Mouse (Mus musculus): ENCODE results near the gene Nlrx1. TPM values are rescaled to one million over a fixed set of nuclear protein-coding genes. Genes with fewer than 3 reads are reported as not detected.

Nlrx1 gene
- polyA plus RNA-seq, 1 experiment, result 7.2 TPM

DNA sequence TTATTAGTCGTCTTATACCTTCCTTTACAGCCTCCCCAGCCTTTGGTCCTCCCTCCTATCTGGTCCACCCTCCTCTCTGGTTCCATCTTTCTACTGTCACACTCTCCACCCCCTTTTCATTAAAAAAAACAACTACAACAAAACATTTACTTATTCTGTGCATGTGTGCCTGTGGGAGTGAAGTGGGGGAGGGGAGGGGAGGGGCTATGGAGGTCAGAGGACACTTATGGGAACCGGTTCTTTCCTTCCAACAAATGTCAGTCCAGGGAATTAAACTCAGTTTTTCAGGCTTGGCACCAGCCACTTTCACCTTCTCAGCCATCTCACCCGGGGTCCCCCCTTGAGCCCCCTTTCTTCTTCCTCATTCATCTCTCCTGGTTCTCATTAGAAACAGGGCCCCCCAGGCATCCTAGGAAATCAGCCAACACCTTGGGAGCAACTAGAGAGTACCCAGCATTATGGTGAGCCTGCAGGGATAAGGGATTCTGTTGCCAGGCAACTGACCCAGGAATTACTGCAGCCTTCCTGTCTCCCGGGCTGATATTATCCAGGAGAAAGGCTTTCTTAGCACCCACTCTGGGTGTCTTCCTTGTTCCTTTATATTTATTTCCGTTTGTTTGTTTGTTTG is 13.8 kb downstream of the Nlrx1 start:
- Histone ChIP-seq H3K36me3 (ENCODE audit: control insufficient read depth, insufficient read depth) (no peaks in the 10 kb centered on the region), H3K4me2 (ENCODE audit: low read depth) (no peak overlapping the region), H3K4me3 (no peak overlapping the region), H3K79me2 (ENCODE audit: control insufficient read depth, insufficient read depth) (no peaks in the 10 kb centered on the region), H3K27me3 (ENCODE audit: control insufficient read depth, insufficient read depth, insufficient read length) (no peaks in the 10 kb centered on the region), H3ac (ENCODE audit: control insufficient read depth, insufficient read length) (no peak overlapping the region)
- TF ChIP-seq MYOD1 (IDR thresholded peaks at IDR 0.05; ENCODE audit: control insufficient read depth in 1 of 3, insufficient read length in 2 of 3, low read depth in 2 of 3) (no peak), MAX (IDR thresholded peaks at IDR 0.05; ENCODE audit: low read depth) (no peak), CEBPB (IDR thresholded peaks at IDR 0.05; ENCODE audit: insufficient read depth, poor library complexity, severe bottlenecking) (no peak), USF1 (IDR thresholded peaks at IDR 0.05; ENCODE audit: low read depth) (no peak), POLR2AphosphoS2 (IDR thresholded peaks at IDR 0.05; ENCODE audit: insufficient read length, low read depth) (no peak), E2F4 (IDR thresholded peaks at IDR 0.05; ENCODE audit: insufficient read depth) (no peak), MYOG (IDR thresholded peaks at IDR 0.05; ENCODE audit: control insufficient read depth in 1 of 3, insufficient read depth in 1 of 3, insufficient read length in 2 of 3, low read depth in 2 of 3) (no peak), TCF3 (IDR thresholded peaks at IDR 0.05; ENCODE audit: insufficient read length, low read depth) (no peak), POLR2A (IDR thresholded peaks at IDR 0.05; ENCODE audit: insufficient read length, low read depth) (no peak), REST (IDR thresholded peaks at IDR 0.05; ENCODE audit: insufficient read depth, insufficient read length) (no peak), TCF12 (IDR thresholded peaks at IDR 0.05; ENCODE audit: insufficient read depth, poor library complexity, severe bottlenecking) (no peak), SRF (IDR thresholded peaks at IDR 0.05; ENCODE audit: control insufficient read depth, insufficient read length, low read depth) (no peak)

DNA sequence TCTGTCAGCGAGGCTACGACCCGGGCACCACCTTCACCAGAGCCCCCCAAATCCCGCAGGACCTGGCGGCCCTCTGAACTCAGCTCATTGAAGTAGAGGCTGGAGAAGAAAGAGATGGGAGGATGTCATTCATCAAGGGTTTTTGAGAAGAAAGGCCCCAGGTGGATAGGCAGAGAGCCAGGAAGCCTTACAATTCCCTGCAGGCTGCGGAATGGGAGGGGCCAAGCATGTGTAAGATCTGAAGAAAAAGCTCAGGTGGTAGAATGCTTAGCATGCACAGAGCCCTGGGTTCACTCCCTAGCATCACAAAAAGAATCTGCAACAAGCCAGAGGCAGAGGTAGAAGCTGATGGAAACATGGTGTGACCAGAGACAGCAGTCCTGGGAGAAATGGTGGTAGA is 15.0 kb downstream of the Nlrx1 start:
- TF ChIP-seq POLR2AphosphoS2 (IDR thresholded peaks at IDR 0.05; ENCODE audit: insufficient read length, low read depth), result no peak
- TF ChIP-seq MYOG (IDR thresholded peaks at IDR 0.05; ENCODE audit: control insufficient read depth in 1 of 3, insufficient read depth in 1 of 3, insufficient read length in 2 of 3, low read depth in 2 of 3), result no peak
- TF ChIP-seq TCF12 (IDR thresholded peaks at IDR 0.05; ENCODE audit: insufficient read depth, poor library complexity, severe bottlenecking), result no peak
- no peak for TF ChIP-seq E2F4 (IDR thresholded peaks at IDR 0.05; ENCODE audit: insufficient read depth)
- TF ChIP-seq MAX (IDR thresholded peaks at IDR 0.05; ENCODE audit: low read depth), result no peak
- no peak overlapping the region for H3K4me2 ChIP-seq (ENCODE audit: low read depth)
- H3K27me3 ChIP-seq (ENCODE audit: control insufficient read depth, insufficient read depth, insufficient read length), result peaks cover 4% of the 10 kb centered on the region
- no peaks in the 10 kb centered on the region for H3K36me3 ChIP-seq (ENCODE audit: control insufficient read depth, insufficient read depth)
- no peaks in the 10 kb centered on the region for H3K79me2 ChIP-seq (ENCODE audit: control insufficient read depth, insufficient read depth)
- no peak overlapping the region for H3K4me3 ChIP-seq
- no peak overlapping the region for H3ac ChIP-seq (ENCODE audit: control insufficient read depth, insufficient read length)

DNA sequence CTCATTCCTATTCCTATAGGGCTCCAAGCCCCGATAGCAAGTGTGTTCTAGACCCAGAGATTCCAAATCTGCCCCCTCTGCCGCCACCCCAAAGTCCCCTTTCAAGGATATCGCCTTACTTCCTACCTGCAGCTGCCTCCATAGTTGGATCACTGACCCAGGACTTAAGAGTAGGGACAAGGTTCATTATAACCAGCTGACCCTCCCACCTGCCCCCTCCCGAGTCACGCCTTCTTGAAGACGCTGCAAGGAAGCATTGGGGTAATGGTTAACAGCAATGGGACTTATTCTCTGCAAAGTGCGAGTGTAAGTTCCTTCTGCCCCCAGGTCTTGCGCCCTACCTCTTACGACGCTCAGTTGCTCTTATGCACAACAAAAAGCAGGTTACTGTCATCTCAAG is 17.1 kb downstream of the Nlrx1 start, which contains the start of gene Pdzd3:
Pdzd3 (minus strand) TSS at position 158 of the 400 bp plus-strand sequence.
- Histone ChIP-seq H3K36me3 (ENCODE audit: control insufficient read depth, insufficient read depth) (no peaks in the 10 kb centered on the region), H3K4me2 (ENCODE audit: low read depth) (no peak within 1 kb of the TSS), H3ac (ENCODE audit: control insufficient read depth, insufficient read length) (no peak within 1 kb of the TSS), H3K4me3 (no peak within 1 kb of the TSS), H3K79me2 (ENCODE audit: control insufficient read depth, insufficient read depth) (no peaks in the 10 kb centered on the region), H3K27me3 (ENCODE audit: control insufficient read depth, insufficient read depth, insufficient read length) (peaks cover 10% of the 10 kb centered on the region)
- no peak for TF ChIP-seq MAX (IDR thresholded peaks at IDR 0.05; ENCODE audit: low read depth)
- TF ChIP-seq TCF12 (IDR thresholded peaks at IDR 0.05; ENCODE audit: insufficient read depth, poor library complexity, severe bottlenecking), result no peak
- no peak for TF ChIP-seq USF1 (IDR thresholded peaks at IDR 0.05; ENCODE audit: low read depth)
- no peak for TF ChIP-seq E2F4 (IDR thresholded peaks at IDR 0.05; ENCODE audit: insufficient read depth)
- TF ChIP-seq POLR2AphosphoS2 (IDR thresholded peaks at IDR 0.05; ENCODE audit: insufficient read length, low read depth), result no peak
- TF ChIP-seq REST (IDR thresholded peaks at IDR 0.05; ENCODE audit: insufficient read depth, insufficient read length), result no peak
- no peak for TF ChIP-seq MYOD1 (IDR thresholded peaks at IDR 0.05; ENCODE audit: control insufficient read depth in 1 of 3, insufficient read length in 2 of 3, low read depth in 2 of 3)
- no peak for TF ChIP-seq SRF (IDR thresholded peaks at IDR 0.05; ENCODE audit: control insufficient read depth, insufficient read length, low read depth)
- TF ChIP-seq POLR2A (IDR thresholded peaks at IDR 0.05; ENCODE audit: insufficient read length, low read depth), result no peak
- no peak for TF ChIP-seq CEBPB (IDR thresholded peaks at IDR 0.05; ENCODE audit: insufficient read depth, poor library complexity, severe bottlenecking)
- TF ChIP-seq MYOG (IDR thresholded peaks at IDR 0.05; ENCODE audit: control insufficient read depth in 1 of 3, insufficient read depth in 1 of 3, insufficient read length in 2 of 3, low read depth in 2 of 3), result no peak
- TF ChIP-seq TCF3 (IDR thresholded peaks at IDR 0.05; ENCODE audit: insufficient read length, low read depth), result no peak

DNA sequence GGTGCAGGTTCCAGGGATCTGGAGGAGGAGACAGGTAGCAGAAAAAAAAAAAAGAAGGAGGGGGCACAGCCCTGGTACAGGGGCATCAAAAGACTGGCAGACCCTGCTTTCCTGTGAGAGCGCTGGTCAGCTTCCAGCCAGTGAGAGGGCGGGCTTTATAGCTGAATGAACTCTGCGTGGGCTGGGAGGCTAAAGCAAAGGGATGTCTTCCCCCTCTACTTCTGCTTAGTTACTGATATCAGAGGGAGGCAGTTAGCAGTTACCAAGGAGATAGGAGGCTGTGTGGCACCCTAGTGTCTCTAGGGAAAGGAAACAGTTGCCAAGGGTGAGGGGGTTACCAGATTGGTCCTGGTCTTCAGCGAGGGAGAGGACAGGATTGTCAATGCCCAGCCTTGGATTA is 18.0 kb downstream of the Nlrx1 start:
- H3K4me2 ChIP-seq (ENCODE audit: low read depth), result no peak overlapping the region
- TF ChIP-seq TCF12 (IDR thresholded peaks at IDR 0.05; ENCODE audit: insufficient read depth, poor library complexity, severe bottlenecking) (no peak), TCF3 (IDR thresholded peaks at IDR 0.05; ENCODE audit: insufficient read length, low read depth) (no peak), MAX (IDR thresholded peaks at IDR 0.05; ENCODE audit: low read depth) (no peak), POLR2AphosphoS2 (IDR thresholded peaks at IDR 0.05; ENCODE audit: insufficient read length, low read depth) (no peak), POLR2A (IDR thresholded peaks at IDR 0.05; ENCODE audit: insufficient read length, low read depth) (no peak), MYOD1 (IDR thresholded peaks at IDR 0.05; ENCODE audit: control insufficient read depth in 1 of 3, insufficient read length in 2 of 3, low read depth in 2 of 3) (no peak), REST (IDR thresholded peaks at IDR 0.05; ENCODE audit: insufficient read depth, insufficient read length) (no peak), E2F4 (IDR thresholded peaks at IDR 0.05; ENCODE audit: insufficient read depth) (no peak)
- no peak overlapping the region for H3K4me3 ChIP-seq
- H3K79me2 ChIP-seq (ENCODE audit: control insufficient read depth, insufficient read depth), result no peaks in the 10 kb centered on the region
- no peak overlapping the region for H3ac ChIP-seq (ENCODE audit: control insufficient read depth, insufficient read length)
- no peaks in the 10 kb centered on the region for H3K36me3 ChIP-seq (ENCODE audit: control insufficient read depth, insufficient read depth)
- peaks cover 10% of the 10 kb centered on the region for H3K27me3 ChIP-seq (ENCODE audit: control insufficient read depth, insufficient read depth, insufficient read length)

All from myocyte (in vitro differentiated cells).